Mouse (Mus musculus) forebrain, embryonic 15.5 days (tissue): Measurements from ENCODE around the gene Nipal4. TPM values are rescaled to one million over a fixed set of nuclear protein-coding genes. Genes with fewer than 3 reads are reported as not detected.

Experiments
- ATAC-seq: fragments of 200-750 bp; cut with Nextera tagmentation; replicated peaks from 2 replicates; pipeline ENCODE4 v1.8.0; 2017; ENCODE audit warnings: mild to moderate bottlenecking, moderate TSS enrichment, moderate library complexity
- H3K27ac ChIP-seq: fragments of 300-500 bp; sonication (generic); replicated peaks from 2 replicates; pipeline ENCODE4 v1.5.1; 2015; ENCODE audit warnings: mild to moderate bottlenecking, inconsistent platforms
- H3K27me3 ChIP-seq: fragments of 300-500 bp; sonication (generic); 2 replicates; pipeline ENCODE4 v1.6.1; 2015; ENCODE audit warnings: inconsistent platforms
- H3K36me3 ChIP-seq: fragments of 300-500 bp; sonication (generic); 2 replicates; pipeline ENCODE4 v1.6.1; 2015; ENCODE audit warnings: mild to moderate bottlenecking, inconsistent platforms
- H3K4me1 ChIP-seq: fragments of 300-500 bp; sonication (generic); 2 replicates; pipeline ENCODE4 v1.6.1; 2015; ENCODE audit warnings: inconsistent platforms
- H3K4me2 ChIP-seq: fragments of 300-500 bp; sonication (generic); replicated peaks from 2 replicates; pipeline ENCODE4 v1.6.1; 2015; ENCODE audit warnings: mild to moderate bottlenecking, inconsistent platforms
- H3K4me3 ChIP-seq: fragments of 300-500 bp; sonication (generic); 2 replicates; pipeline ENCODE4 v1.5.1; 2015; ENCODE audit warnings: mild to moderate bottlenecking, inconsistent platforms
- H3K9ac ChIP-seq: fragments of 300-500 bp; sonication (generic); replicated peaks from 2 replicates; pipeline ENCODE4 v1.6.1; 2015; ENCODE audit warnings: mild to moderate bottlenecking, inconsistent platforms
- H3K9me3 ChIP-seq: fragments of 300-500 bp; sonication (generic); 2 replicates; pipeline ENCODE4 v1.6.1; 2016; ENCODE audit warnings: inconsistent platforms
- WGBS: fragments of 180-500 bp; shearing (Covaris S2); methylation state at CpG from one replicate; pipeline ENCODE4 v1.1.7; 2015; ENCODE audit warnings: mixed read lengths; 5-methylcytosine and 5-hydroxymethylcytosine counted together
- microRNA-seq: library from miRNA; unstranded; fragments of <30 nt; microRNA quantifications from one replicate; pipeline ENCODE4, GENCODE M21; 2016
- polyA plus RNA-seq: library from polyadenylated mRNA; unstranded; fragments of >200 nt; fragmentation: Nextera tagmentation; extraction: Ambion mirVana; gene quantifications from 2 replicates; pipeline ENCODE4 v1.2.1, GENCODE M21; 2015

Nipal4 gene
- polyA plus RNA-seq, 1 experiment from 2014 or later, result 0.23 TPM

GRCm38 (mm10) chr11:46107046-46107445, 59.3 kb downstream of the Nipal4 start:
- Histone ChIP-seq H3K4me2 (no peak overlapping the region), H3K4me1 (peaks cover 9% of the 10 kb centered on the region; the same call in 1 of the 2 replicates), H3K9ac (no peak overlapping the region), H3K36me3 (no peaks in the 10 kb centered on the region), H3K4me3 (no peak overlapping the region), H3K27ac (no peak overlapping the region), H3K9me3 (no peaks in the 10 kb centered on the region), H3K27me3 (no peaks in the 10 kb centered on the region)
- ATAC-seq, result no peak
- WGBS, result 100% methylated on average over 1 of the region's 1 CpGs

GRCm38 (mm10) chr11:46102107-46102506, 64.2 kb downstream of the Nipal4 start:
- no peaks in the 10 kb centered on the region for H3K27me3 ChIP-seq
- H3K4me2 ChIP-seq, result no peak overlapping the region
- 88% methylated on average over 6 of the region's 6 CpGs for WGBS
- H3K36me3 ChIP-seq, result peaks cover 10% of the 10 kb centered on the region
- no peak overlapping the region for H3K9ac ChIP-seq
- no peaks in the 10 kb centered on the region for H3K9me3 ChIP-seq
- no peak for ATAC-seq
- no peak overlapping the region for H3K27ac ChIP-seq
- H3K4me1 ChIP-seq, result 0 out of 2 replicates have a peak, but pooled peaks cover 4% of the 10 kb centered on the region
- H3K4me3 ChIP-seq, result no peak overlapping the region

Small RNA genes within 50 kb of the gene (microRNA-seq; reads per million reads assigned to microRNA genes)
- not detected for gene Mir7239
- gene Mir8100, result not detected

Other genes with a start within 250 kb of the Nipal4 start
- 13.1 and 13.3 TPM in 2 replicates for gene Lsm11, start 221.6 kb downstream of the Nipal4 start, polyA plus RNA-seq
- 9.2 and 10.2 TPM in 2 replicates for gene Thg1l, start 211.0 kb downstream of the Nipal4 start, polyA plus RNA-seq
- gene Sox30, start 186.2 kb downstream of the Nipal4 start, polyA plus RNA-seq, result 0.17 and 0.18 TPM in 2 replicates
- gene Gm12166, start 114.2 kb downstream of the Nipal4 start, polyA plus RNA-seq, result 5.3 and 6.5 TPM in 2 replicates
- 8.5 and 9.0 TPM in 2 replicates for gene Adam19, start 110.5 kb downstream of the Nipal4 start, polyA plus RNA-seq
- gene Fndc9, start 69.0 kb upstream of the Nipal4 start, polyA plus RNA-seq, result 3.5 and 3.9 TPM in 2 replicates
- 74.8 and 80.7 TPM in 2 replicates for gene Cyfip2, start 146.4 kb upstream of the Nipal4 start, polyA plus RNA-seq
- gene Itk, start 223.0 kb upstream of the Nipal4 start, polyA plus RNA-seq, result not detected in 2 replicates
- gene Fam71b, start 230.1 kb upstream of the Nipal4 start, polyA plus RNA-seq, result not detected in 2 replicates